Mouse (Mus musculus) megakaryocyte, adult 5-6 weeks (primary cell): ENCODE data around the gene Nlrp6. TPM values are rescaled to one million over a fixed set of nuclear protein-coding genes. Genes with fewer than 3 reads are reported as not detected.
"Not testable (repeated sequence)": the region's sequence is repeated elsewhere in the genome, so short reads cannot be mapped to it uniquely, and the experiment has no call there.

ENCODE experiments used
- ATAC-seq: 2 replicates; pipeline ENCODE4 v1.8.0; 2016; ENCODE audit warnings: mild to moderate bottlenecking, inconsistent platforms; ENCODE audit not compliant: poor library complexity, severe bottlenecking
- total RNA-seq, 2 experiments: library from RNA; stranded (forward) in 1 of 2; stranded (reverse) in 1 of 2; fragments of 153-499, 151-499 nt in 1 of 2; fragments of 221-1000, 200-1000 nt in 1 of 2; gene quantifications; 2 replicates each; pipeline versions ENCODE4 v1.2.3 to v1.2.4; 2015 to 2017

The Nlrp6 gene
- total RNA-seq, 2 experiments from 2014 or later = not detected

DNA sequence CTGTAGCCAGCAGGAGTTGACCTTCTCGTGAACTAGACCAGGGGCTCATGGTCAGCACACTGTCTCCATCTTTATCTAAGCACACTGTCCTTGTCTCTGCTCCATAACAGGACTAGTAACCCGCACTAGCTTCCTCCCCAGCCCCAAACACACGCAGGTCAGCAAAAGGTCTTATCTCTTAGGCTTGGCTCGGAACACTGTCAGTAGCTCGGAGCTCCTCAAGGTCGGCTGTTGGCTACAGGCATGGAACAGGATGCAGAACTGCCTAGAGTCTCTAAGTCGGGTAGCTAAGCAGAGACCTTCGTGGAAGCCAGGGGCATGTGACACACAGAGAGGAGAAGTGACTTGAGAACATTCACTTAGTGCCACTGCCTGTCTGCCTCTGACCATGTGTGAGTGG lies 27.5 kb downstream of the Nlrp6 start:
- no peak for ATAC-seq

DNA sequence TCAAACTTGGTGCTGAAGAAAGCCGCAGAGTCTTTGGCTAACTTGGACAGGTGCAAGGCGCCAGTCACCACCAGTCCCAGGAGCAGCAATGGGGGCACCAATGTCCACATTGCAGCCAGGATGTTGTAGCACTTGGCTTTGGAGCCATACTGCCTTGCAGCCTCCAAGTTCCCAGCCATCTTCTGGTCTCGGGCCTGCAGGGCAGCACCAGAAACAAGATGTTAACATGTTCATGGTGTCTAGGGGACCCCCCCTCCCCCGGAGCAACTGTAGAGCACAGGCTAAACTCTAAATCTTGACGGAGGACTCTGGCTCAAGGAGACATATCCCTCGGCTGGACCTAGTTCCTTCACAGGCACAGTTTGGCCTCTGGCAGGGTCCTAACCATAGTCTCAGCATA lies 28.6 kb downstream of the Nlrp6 start:
- no peak for ATAC-seq

GRCm38 (mm10) chr7:140949824-140950530 lies 29.3 kb downstream of the Nlrp6 start, which contains the start of gene Ifitm5:
Gene Ifitm5, minus strand, starts transcription at chr7:140950291.
- ATAC-seq = no peak

- ATAC-seq = no peak
These were observed 30.3 kb downstream of the Nlrp6 start for GRCm38 (mm10) chr7:140951051-140951450.

DNA sequence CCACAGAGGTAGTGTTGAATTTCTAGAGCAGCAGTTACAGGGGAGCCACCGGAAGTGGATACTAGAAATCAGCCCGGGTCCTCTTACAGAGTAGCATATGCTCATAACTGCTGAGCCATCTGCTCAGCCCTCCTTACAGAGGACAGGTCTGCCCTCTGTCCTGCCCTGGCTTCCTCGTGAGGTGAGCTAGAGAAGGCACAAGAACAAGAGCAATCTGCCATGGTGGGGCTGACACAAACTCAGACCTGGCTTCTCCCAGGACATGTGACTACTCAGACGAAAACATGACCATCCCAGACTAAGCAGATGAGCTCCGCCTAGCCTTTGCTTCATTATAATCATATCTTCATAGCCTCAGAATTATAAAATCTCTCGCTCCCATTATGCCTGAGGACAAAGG lies 31.1 kb downstream of the Nlrp6 start:
- ATAC-seq = no peak

DNA sequence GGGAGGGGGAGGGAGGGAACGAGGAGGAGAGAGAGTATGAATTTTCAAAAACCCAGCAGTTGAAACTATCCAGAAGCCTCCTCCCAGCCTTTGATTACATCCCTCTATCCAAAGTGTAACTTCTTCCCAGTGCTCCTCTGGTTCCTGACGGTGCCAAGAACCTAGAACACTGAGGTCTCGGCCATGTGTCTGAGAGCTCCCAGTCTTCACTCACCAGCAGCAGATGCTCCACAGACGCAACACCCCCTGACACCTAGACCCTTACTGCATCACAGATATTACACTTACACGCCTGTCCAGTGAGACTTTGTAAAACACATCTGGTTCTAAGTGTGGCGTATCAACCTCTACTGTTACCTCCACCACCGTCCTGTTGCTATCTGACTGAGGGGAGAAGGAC lies 31.7 kb downstream of the Nlrp6 start:
- ATAC-seq = no peak

DNA sequence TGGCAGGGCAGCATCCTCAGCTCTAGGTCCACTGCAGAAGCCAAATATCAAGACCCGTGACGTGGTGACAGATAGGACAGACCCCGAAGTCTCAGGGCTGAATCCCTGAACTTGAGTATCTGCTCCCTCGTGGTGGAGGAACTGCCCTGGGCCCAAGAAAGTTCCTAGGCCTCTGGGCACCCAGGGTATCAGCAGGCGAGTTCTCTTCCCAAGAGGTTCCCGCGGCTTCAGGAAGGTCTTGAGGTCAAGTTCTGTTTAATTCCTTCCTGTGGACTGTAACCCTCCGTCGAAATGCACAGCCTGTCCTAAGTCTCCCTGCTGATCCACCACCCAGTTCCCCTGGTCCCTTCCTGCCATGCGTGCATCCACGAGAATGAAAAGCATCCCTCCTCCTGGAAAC lies 32.4 kb downstream of the Nlrp6 start:
- ATAC-seq = no peak

DNA sequence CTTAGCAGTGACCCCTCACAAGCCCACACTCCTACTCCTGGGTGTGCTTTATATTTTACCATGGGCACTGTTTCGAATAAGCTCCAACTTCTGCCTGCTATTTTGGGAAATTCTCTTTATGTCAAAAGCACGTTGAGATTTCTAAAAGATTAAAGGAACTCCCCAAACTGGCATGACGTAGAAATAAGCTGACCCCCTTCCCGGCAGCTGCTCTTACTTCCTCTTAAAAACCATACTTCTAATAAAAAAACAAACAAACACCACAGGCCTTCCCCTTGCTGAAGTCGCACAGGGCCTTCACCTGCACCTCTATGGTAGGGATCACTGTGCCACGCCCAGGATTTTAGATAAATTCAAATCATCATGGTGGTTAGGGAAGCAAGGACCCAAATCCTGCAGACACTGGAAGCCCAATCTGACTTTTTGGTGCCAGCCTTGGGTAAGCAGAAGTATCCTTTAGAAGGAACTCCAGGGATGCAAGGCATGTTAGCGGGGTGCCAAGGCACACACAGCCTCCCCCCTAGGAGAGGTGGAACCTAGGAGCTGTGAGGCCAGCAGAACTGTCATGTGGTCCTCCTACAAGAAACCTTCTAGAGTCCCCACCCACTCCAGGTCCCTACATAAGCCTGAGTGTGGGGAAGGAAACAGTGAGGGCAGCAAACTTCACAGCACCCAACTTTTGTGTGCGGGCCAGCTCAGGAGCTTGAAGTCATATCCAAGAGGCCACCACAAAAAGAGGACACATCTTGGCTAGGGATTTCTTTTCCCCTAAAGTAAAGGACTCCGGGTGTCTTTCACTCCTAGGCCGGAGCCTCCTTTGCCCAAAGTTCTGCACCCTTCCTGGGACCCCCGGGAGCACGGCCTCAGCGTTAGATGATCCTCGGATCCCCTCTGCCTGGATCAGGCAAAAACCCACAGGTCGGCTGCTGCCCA lies 33.4 kb downstream of the Nlrp6 start:
- ATAC-seq = peak; percentile 67

- 0 out of 2 replicates have a peak, but pooled peaks have one; percentile 9 for ATAC-seq
These were observed 34.0 kb downstream of the Nlrp6 start for GRCm38 (mm10) chr7:140954733-140955071.

DNA sequence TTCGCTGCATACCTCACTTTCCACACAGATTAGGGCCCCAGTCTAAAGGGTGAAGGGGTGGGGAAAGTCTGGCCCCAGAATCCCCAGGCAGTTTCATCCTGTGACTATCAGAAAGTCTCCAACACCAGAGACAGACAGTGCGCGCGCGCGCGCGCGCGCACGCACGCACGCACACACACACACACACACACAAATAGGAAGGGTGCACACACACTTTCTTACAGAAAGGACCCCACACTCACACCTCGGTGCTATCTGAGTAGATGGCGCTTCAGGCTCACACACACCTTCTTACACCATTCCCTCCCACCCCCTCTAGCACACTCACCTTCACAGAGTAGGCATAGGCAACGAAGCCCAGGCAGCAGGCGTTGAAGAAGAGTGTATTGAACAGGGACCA lies 34.6 kb downstream of the Nlrp6 start:
- ATAC-seq = 0 out of 2 replicates have a peak, but pooled peaks have one; percentile 7

- ATAC-seq = peak; percentile 50
These were observed 35.3 kb downstream of the Nlrp6 start, which contains the start of the genes Gm45717 and Ifitm2 for GRCm38 (mm10) chr7:140955758-140956555. Gene Gm45717, minus strand, starts transcription at chr7:140955937. Gene Ifitm2, minus strand, starts transcription at chr7:140955987.

DNA sequence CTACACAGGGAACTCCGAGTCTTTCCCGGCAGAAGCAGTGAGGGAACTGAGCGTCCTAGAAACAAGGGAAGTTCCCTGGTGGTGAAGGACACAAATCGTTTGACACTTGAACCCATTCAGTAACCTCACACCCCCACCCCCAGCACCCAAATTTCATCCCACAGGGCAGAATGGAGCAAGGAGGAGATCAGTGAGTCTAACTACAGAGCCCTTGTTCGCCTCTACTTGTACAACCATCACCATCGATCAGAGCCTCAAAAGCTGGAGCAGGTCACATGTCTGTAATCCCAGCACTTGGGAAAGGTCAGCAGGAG lies 35.8 kb downstream of the Nlrp6 start:
- ATAC-seq = no peak

GRCm38 (mm10) chr7:140959181-140959901 lies 38.6 kb downstream of the Nlrp6 start:
- ATAC-seq = peak; percentile 50

DNA sequence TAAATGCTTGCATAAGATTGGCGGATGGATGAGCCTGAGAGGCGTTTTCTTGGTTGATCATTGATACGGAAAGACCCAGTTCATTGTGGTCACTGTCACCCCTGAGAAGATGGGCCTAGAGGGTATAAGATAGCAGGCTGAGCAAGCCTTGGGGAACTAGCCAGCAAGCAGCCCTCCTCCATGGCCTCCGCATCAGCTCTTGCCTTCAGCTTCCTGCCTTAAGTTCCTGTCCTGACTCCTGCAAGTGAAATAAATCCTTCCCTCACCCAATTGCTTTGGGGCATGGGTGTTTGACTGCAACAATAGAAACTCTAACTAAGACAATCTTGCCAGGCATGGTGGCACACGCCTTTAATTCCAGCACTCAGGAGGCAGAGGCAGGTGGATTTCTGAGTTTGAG lies 39.3 kb downstream of the Nlrp6 start:
- ATAC-seq = no peak

DNA sequence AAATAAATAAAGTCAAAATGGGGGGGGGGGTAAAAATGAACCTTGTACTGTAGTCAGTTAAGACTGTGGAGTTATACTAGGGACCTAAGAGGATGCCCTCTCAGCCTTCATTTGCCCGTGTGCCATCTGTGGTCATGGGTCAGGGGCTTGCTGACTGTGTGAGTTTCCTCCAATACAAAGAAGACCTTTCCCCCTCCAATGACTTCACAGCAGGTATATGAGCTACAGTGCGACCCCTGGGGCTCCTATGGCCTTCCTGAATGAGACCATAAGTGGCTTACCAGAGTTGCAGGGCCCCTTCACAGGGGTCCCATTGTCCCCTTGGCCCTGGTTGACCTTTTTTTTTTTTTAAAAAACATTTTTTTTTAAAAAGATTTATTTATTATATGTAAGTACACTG lies 40.7 kb downstream of the Nlrp6 start:
- ATAC-seq = no peak

GRCm38 (mm10) chr7:140962733-140963132 lies 42.0 kb downstream of the Nlrp6 start:
- no peak for ATAC-seq

GRCm38 (mm10) chr7:140966921-140967320 lies 46.2 kb downstream of the Nlrp6 start, which contains the start of gene Ifitm1:
Gene Ifitm1, plus strand, starts transcription at chr7:140967221.
- ATAC-seq = no peak

GRCm38 (mm10) chr7:140967862-140968591 lies 47.3 kb downstream of the Nlrp6 start:
- ATAC-seq = peak; percentile 70

DNA sequence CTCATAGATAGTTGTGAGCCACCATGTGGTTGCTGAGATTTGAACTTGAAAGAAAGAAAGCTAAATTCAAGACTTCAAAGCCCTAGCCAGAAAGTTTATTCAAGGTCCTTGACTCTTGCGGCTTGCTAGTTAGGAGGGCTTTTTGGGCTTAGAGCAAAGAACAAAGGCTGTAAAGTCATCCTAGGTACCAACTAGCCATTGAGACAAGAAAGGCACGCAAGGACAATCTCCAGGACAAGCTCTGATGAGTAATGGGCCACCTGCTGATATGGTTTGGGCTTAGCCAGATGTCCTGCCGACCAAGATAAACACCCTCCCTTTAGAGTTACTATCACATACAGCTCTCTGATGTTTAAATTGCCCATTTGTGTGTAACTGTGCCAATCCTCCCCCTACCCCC lies 48.0 kb downstream of the Nlrp6 start:
- ATAC-seq = not testable (repeated sequence)

DNA sequence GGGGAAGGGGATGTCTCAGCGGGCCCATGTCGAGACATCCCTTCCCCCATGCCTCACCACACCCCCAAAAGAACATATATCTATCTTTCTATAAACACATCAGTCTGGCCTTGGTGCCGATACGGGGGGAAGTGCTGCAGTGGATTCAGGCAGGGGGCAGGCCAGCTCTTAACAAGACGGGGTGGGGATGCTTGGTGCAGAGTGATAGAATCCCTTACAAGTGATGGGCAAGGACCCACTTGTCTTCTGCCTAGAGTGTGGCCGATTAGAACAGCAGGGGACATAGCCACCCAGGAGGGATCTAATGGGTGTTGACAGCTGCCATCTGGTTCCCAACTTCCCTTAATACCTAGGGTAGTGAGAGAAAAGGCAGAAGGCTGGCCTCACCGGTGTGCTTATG lies 50.2 kb downstream of the Nlrp6 start:
- peak; percentile 9; the same call in 1 of the 2 replicates for ATAC-seq
